Mouse (Mus musculus) brain, embryonic 18.5 days (tissue): ENCODE measurements around the gene Arhgef2.

Source experiments
- DNase-seq: peaks from one replicate; pipeline ENCODE4 v3.0.0-alpha.2; 2012; ENCODE audit warnings: low read depth, low spot score

Gene Arhgef2

GRCm38 (mm10) chr3:88640676-88641075 lies 34.9 kb downstream of the Arhgef2 start:
- DNase-seq = peak; percentile 12

- DNase-seq = no peak
Measured at GRCm38 (mm10) chr3:88643078-88643477, 37.3 kb downstream of the Arhgef2 start.

GRCm38 (mm10) chr3:88645937-88646336 lies 40.2 kb downstream of the Arhgef2 start:
- no peak for DNase-seq

- DNase-seq = no peak
Measured at GRCm38 (mm10) chr3:88646426-88646995, 40.7 kb downstream of the Arhgef2 start.

GRCm38 (mm10) chr3:88647076-88647475 lies 41.3 kb downstream of the Arhgef2 start:
- no peak for DNase-seq

GRCm38 (mm10) chr3:88647779-88648413 lies 42.1 kb downstream of the Arhgef2 start:
- DNase-seq = peak; percentile 4

GRCm38 (mm10) chr3:88648452-88649168 lies 42.8 kb downstream of the Arhgef2 start:
- DNase-seq = no peak

- no peak for DNase-seq
Measured at GRCm38 (mm10) chr3:88649186-88649585, 43.4 kb downstream of the Arhgef2 start.

- DNase-seq = no peak
Measured at GRCm38 (mm10) chr3:88649967-88650366, 44.2 kb downstream of the Arhgef2 start.

GRCm38 (mm10) chr3:88650713-88651504 lies 45.1 kb downstream of the Arhgef2 start:
- DNase-seq = no peak

GRCm38 (mm10) chr3:88651669-88652618 lies 46.2 kb downstream of the Arhgef2 start:
- DNase-seq = no peak

GRCm38 (mm10) chr3:88652846-88653515 lies 47.2 kb downstream of the Arhgef2 start, which contains the start of gene Rxfp4:
TSS of gene Rxfp4 (minus strand) at chr3:88653142.
- DNase-seq = no peak

GRCm38 (mm10) chr3:88653516-88654370 lies 48.0 kb downstream of the Arhgef2 start:
- no peak for DNase-seq

GRCm38 (mm10) chr3:88654621-88655020 lies 48.9 kb downstream of the Arhgef2 start:
- DNase-seq = no peak

GRCm38 (mm10) chr3:88655619-88656018 lies 49.9 kb downstream of the Arhgef2 start:
- no peak for DNase-seq

GRCm38 (mm10) chr3:88658441-88659127 lies 52.8 kb downstream of the Arhgef2 start:
- DNase-seq = no peak

GRCm38 (mm10) chr3:88659798-88660197 lies 54.0 kb downstream of the Arhgef2 start:
- DNase-seq = no peak

- no peak for DNase-seq
Measured at GRCm38 (mm10) chr3:88664095-88664494, 58.3 kb downstream of the Arhgef2 start.

- DNase-seq = peak; percentile 45
Measured at GRCm38 (mm10) chr3:88677399-88677798, 71.6 kb downstream of the Arhgef2 start.
